Mouse (Mus musculus) adrenal gland, postnatal 25 days (tissue): Measurements from ENCODE around the gene Tmem189. TPM values are rescaled to one million over a fixed set of nuclear protein-coding genes. Genes with fewer than 3 reads are reported as not detected.
A peak's percentile ranks its signal among the peaks of the same experiment; 100 is the strongest.

Experiments
- DNase-seq: peaks from one replicate; pipeline ENCODE4 v3.0.0; 2021; ENCODE audit warnings: mixed read lengths
- total RNA-seq: library from RNA; stranded (reverse); gene quantifications from 2 replicates; pipeline ENCODE4 v1.2.3, GENCODE M21; 2021

Tmem189 gene
- total RNA-seq, 1 experiment from 2014 or later: 40.5 TPM

DNA sequence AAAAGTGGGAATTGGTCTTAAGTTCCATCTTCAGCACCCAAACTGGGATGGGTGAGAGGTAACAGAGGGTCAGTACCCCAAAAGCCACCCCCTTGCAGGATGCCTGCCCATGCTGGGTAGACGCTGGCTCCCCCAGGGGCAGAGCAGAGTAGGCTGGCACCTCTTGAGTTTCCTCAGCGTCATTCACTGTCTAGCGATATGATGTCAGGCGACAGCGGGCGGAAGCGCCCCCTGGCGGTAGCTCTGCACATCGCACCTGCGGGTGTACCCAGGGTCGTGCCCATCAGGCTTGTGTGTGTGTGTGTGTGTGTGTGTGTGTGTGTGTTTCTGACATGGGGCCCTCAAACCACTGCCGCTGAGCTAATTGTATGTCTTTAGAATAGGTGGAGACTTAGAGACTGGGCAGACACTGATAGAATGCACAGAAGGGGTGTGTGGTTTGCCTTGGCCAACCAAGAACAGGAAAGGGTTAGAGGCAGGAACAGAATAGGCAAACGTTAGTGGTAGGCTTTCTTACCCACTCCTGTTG lies 9.7 kb downstream of the Tmem189 start:
- peak; percentile 86 for DNase-seq

GRCm38 (mm10) chr2:167678600-167678999 lies 11.0 kb downstream of the Tmem189 start:
- no peak for DNase-seq

DNA sequence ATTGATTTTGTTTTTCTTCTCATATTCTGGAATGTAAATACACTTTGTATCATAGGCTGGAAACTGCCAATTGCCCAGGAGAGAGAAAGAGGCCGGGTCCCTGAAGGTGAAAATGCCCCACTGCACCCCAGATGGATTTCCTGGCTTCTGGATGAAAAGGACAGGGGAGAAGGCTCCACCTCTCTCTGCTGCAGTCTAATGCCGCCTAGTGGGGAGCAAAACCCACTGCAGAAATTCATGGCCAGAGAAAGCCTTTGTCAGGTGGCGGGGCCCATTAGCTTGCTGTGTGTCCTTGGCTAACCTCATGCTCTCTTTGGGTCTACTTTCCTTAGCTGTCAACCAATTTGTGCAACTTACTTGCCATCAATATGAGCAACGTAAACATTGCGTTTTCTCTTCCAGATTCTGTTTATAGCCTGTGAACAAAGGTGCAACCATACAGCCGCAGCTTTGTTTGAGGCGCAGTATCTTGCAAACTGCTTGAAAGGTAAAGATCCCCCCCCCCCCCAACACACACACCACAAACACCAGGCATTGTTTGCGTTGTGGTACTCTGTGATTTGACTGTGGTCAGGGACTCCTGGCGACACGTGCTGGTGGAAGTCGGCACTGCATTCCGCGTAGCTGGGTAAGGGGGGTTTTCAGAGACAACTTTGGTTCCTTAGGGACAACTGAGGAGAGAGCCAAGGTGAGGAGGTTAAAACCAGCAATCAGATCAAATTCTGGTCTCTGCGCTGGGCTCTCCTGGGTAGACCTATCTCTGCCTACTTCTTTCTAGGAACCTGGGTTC lies 14.3 kb downstream of the Tmem189 start:
- peak; percentile 35 for DNase-seq

DNA sequence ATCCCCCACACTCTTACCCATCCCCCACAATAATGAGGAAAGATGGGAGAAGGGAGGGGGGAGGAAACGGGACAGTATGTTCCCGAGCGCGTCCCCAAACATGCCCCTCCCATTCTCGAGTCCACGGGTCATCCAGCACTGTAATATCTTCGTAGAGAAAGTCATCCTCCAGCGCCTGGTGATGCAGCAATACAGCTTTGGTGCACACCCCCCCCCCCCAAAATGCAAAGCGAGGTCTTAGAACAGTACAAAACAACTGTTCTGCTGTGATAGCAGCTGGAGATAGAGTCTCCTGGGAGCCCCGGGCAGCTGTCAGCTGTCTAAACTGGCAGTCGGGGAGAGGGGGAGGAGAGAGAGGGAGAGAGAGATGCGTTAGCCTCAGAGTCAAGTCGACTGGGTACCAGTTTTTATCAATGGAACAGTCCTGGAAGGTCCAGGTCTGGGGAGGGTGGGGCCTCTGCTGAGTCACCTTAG lies 17.4 kb downstream of the Tmem189 start:
- DNase-seq: no peak

DNA sequence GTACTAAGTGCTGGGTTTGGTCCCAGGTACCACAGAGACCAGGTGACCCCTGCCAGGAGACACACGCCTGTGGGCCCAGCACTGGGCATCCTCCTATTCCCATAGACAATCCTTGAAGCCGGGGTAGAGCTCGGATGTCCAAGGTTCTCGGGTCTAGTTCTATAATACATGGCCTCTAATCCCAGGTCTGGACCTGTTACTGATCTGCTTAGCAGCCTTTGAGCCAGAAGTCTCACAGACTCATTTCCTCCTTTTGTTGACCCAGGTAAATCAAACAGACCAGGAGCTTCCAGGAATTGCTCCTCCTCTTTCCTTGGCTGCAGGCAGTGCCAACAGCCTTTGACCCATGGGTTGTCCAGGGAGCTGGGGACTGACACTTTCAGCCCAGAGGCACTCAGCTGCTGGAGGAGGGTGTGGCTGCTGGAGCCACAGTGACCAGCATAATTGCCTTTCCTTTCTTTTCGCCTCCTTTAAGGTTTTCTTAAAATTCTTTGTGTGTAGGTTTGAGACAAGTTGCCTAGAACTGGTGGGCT lies 18.5 kb downstream of the Tmem189 start:
- DNase-seq: no peak

- DNase-seq: no peak
Observed at GRCm38 (mm10) chr2:167669398-167669797, 20.2 kb downstream of the Tmem189 start.

DNA sequence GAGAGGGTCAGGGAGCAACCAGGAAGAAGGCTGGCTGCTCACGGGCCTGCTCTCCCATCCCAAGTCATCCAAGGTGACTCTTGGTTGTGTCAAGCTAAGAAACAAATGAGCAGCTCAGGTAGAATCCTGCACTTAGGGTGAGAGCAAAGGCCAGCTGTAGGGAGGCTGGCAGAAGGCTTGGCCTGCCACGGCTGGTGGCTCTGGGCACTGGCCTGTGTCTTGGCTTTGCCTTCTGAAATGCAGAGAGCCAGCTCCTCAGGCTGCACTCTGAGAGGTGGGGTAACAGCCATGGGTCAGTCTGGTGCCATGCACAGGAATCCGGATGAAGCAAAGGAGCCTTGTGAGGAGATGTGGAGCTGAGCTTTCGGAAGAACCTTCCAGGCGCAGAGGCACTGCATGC lies 21.2 kb downstream of the Tmem189 start:
- DNase-seq: no peak

GRCm38 (mm10) chr2:167665972-167666713 lies 23.5 kb downstream of the Tmem189 start:
- DNase-seq: no peak

- DNase-seq: no peak
Observed at GRCm38 (mm10) chr2:167662713-167663112, 26.9 kb downstream of the Tmem189 start.

GRCm38 (mm10) chr2:167661270-167662203 lies 28.1 kb downstream of the Tmem189 start, which contains the start of gene Gm20431:
TSS of gene Gm20431 (minus strand) at chr2:167661496.
- DNase-seq: peak; percentile 99

- DNase-seq: no peak
Observed at GRCm38 (mm10) chr2:167660611-167660971, 29.0 kb downstream of the Tmem189 start.

- peak; percentile 69 for DNase-seq
Observed at GRCm38 (mm10) chr2:167659847-167660610, 29.6 kb downstream of the Tmem189 start.

GRCm38 (mm10) chr2:167659177-167659846 lies 30.3 kb downstream of the Tmem189 start:
- no peak for DNase-seq

DNA sequence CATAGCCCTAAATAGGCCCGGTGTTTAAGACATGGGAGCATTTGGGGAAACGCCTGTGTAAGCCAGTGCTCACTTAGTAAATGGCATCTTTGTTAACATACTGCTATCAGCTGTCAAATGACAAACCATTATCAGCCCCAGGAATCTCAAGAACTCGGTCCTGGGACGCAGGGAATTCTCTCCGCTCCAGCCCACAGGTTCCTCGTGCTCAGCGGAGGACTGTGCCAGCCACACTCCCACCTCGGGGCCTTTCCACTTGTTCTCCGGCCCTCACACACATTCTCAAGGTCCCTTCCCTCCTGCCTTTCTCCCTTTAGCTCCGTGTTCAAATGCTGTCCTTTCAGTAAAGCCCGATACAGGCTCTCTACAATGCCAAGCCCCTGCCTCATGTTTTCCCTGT lies 30.9 kb downstream of the Tmem189 start:
- no peak for DNase-seq

DNA sequence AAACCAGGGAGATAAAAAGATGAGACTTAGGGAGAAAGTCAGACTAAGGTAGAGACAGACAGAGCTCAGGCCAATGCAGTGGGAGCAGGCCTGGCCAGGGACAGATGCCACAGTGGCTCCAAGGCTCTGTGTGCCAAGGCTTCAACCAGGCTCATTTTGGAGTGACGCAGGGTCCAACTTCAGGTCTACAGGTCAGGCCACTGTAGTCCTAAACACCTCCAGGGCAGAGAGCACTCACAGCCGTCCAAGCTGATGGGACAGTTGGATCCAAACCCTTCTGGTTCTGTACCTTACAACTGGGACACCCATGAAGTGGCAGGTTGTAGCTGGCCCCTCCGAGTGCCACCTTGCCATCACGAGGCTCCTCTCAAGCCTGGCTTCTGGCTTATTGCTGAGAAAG lies 31.6 kb downstream of the Tmem189 start:
- no peak for DNase-seq

GRCm38 (mm10) chr2:167656629-167657478 lies 32.8 kb downstream of the Tmem189 start:
- DNase-seq: no peak

DNA sequence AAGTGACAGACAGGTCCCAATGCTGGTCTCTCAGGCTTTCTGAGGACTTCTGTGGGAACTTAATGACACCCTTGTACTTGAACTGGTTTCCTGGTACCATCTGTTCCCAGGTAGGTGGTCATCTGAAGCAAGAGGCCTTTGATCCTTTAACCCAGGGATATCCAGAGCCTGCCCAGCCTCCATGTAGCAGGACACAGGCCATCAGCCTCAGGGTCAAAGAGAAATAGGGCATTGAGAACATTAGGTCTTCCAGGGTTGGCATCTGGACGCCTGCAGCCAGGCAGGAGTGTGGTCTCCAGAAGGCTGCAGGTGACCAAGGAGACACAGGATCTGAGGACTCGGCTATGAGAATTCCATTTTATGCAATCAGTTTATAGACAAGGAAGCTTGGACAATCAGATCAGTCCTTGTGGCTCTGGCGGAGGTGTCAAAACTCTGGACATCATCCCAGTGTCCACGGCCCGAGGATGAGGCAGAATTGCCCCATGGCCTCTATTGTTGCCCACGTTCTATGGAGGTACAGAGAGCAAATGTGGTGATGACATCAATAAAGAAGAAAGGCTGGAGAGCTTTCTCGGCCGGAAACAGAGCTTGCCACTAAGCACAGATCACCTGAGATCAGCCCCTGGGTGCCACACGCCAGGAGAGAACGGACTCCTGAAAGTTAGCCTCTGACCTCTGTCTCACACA lies 34.6 kb downstream of the Tmem189 start:
- no peak for DNase-seq

DNA sequence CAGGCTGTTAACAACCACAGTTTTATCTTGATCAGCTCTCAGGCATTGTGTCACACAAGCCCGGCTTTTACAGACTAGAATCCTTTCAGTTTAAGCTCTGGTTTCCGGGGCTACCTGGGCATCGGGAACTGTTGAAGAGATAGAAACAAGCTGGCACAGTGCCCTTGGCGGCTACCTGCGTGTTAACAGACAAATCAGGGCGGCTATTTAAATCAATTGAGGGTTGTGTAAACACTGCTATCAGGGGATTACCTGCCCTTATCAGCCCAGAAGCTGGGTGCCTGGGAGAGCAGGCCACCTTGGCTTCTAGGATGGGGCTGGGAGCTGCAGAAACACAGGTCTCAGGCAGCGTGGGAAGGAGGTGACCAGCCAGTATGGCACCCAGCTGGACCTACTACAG lies 36.9 kb downstream of the Tmem189 start:
- DNase-seq: no peak

- DNase-seq: no peak
Observed at GRCm38 (mm10) chr2:167651622-167652021, 38.0 kb downstream of the Tmem189 start.
